Mouse (Mus musculus) stomach, embryonic 16.5 days (tissue): ENCODE data around the gene Armcx5. TPM values are rescaled to one million over a fixed set of nuclear protein-coding genes. Genes with fewer than 3 reads are reported as not detected.

Source experiments
- microRNA counts: library from miRNA; unstranded; fragments of <30 nt; microRNA quantifications from one replicate; lab custom pipeline; 2016
- microRNA-seq: library from miRNA; unstranded; fragments of <30 nt; microRNA quantifications from one replicate; pipeline ENCODE4, GENCODE M21; 2016
- polyA plus RNA-seq: library from polyadenylated mRNA; unstranded; fragments of >200 nt; fragmentation: Nextera tagmentation; extraction: Ambion mirVana; gene quantifications from 2 replicates; pipeline ENCODE4 v1.2.1, GENCODE M21; 2015

Gene Armcx5
- polyA plus RNA-seq, 1 experiment from 2014 or later, result 8.5 TPM

MicroRNAs encoded within 50 kb of the gene (microRNA counts, 519-probe panel; counts per million panel counts)
- microRNA mmu-miR-1970 (lab: Ali Mortazavi, UCI), result not detected

Small RNA genes within 50 kb of the gene (microRNA-seq; reads per million reads assigned to microRNA genes)
- gene Mir1970 (not detected), gene Mir7646 (not detected)

Other genes with a start within 250 kb of the Armcx5 start
- gene AV320801, start 248.1 kb upstream of the Armcx5 start, polyA plus RNA-seq, result not detected in 2 replicates
- not detected in 2 replicates for gene Nxf7, start 144.0 kb upstream of the Armcx5 start, polyA plus RNA-seq
- gene Prame, start 115.0 kb upstream of the Armcx5 start, polyA plus RNA-seq, result not detected in 2 replicates
- 0.08 TPM in 1 of 2 replicates, not detected in the other for gene Tcp11x2, start 48.9 kb upstream of the Armcx5 start, polyA plus RNA-seq
- gene Tmsb15a, start 17.5 kb upstream of the Armcx5 start, polyA plus RNA-seq, result not detected in 2 replicates
- gene Gprasp1, start within 50 bp of the Armcx5 start, polyA plus RNA-seq, result 36.1 and 41.4 TPM in 2 replicates
- gene Bhlhb9, start 54.9 kb downstream of the Armcx5 start, polyA plus RNA-seq, result 34.9 and 37.4 TPM in 2 replicates
- 20.1 and 21.0 TPM in 2 replicates for gene Gprasp2, start 96.3 kb downstream of the Armcx5 start, polyA plus RNA-seq